Mouse (Mus musculus) ES-Bruce4 (cell line): ENCODE results near the gene Krt39.

Source experiments
- CTCF ChIP-seq: IDR thresholded peaks from one replicate; pipeline ENCODE4 v1.8.1; 2011; ENCODE audit warnings: low read depth, low read length
- POLR2A ChIP-seq: IDR thresholded peaks from one replicate; pipeline ENCODE4 v1.8.1; 2011; ENCODE audit warnings: low read length; ENCODE audit not compliant: insufficient read depth

- TF ChIP-seq POLR2A: no peak
- TF ChIP-seq CTCF: no peak
Observed at GRCm38 (mm10) chr11:99494741-99495140, 26.4 kb downstream of the Krt39 start.
